Mouse (Mus musculus) embryonic facial prominence, embryonic 12.5 days (tissue): ENCODE data around the gene Tlk1. TPM values are rescaled to one million over a fixed set of nuclear protein-coding genes. Genes with fewer than 3 reads are reported as not detected.

Experiments
- ATAC-seq: fragments of 200-750 bp; cut with Nextera tagmentation; 2 replicates; pipeline ENCODE4 v1.8.0; 2017; ENCODE audit not compliant: insufficient number of reproducible peaks, insufficient read depth, low FRiP score, low TSS enrichment
- H3K27ac ChIP-seq: fragments of 300-500 bp; sonication (generic); 2 replicates; pipeline ENCODE4 v1.5.1; 2016; ENCODE audit warnings: mild to moderate bottlenecking
- H3K27me3 ChIP-seq: fragments of 300-500 bp; sonication (generic); 2 replicates; pipeline ENCODE4 v1.6.1; 2016; ENCODE audit warnings: mild to moderate bottlenecking, moderate library complexity
- H3K36me3 ChIP-seq: fragments of 300-500 bp; sonication (generic); 2 replicates; pipeline ENCODE4 v1.6.1; 2016; ENCODE audit warnings: mild to moderate bottlenecking
- H3K4me1 ChIP-seq: fragments of 300-500 bp; sonication (generic); 2 replicates; pipeline ENCODE4 v1.6.1; 2016
- H3K4me2 ChIP-seq: fragments of 300-500 bp; sonication (generic); replicated peaks from 2 replicates; pipeline ENCODE4 v1.6.1; 2016; ENCODE audit warnings: mild to moderate bottlenecking, moderate library complexity
- H3K4me3 ChIP-seq: fragments of 300-500 bp; sonication (generic); 2 replicates; pipeline ENCODE4 v1.5.1; 2016; ENCODE audit warnings: mild to moderate bottlenecking
- H3K9ac ChIP-seq: fragments of 300-500 bp; sonication (generic); 2 replicates; pipeline ENCODE4 v1.6.1; 2016; ENCODE audit warnings: mild to moderate bottlenecking, moderate library complexity
- H3K9me3 ChIP-seq: fragments of 300-500 bp; sonication (generic); 2 replicates; pipeline ENCODE4 v1.6.1; 2016; ENCODE audit warnings: mild to moderate bottlenecking, moderate library complexity
- WGBS: fragments of 180-500 bp; shearing (Covaris S2); methylation state at CpG from one replicate; pipeline ENCODE4 v1.1.7; 2016; 5-methylcytosine and 5-hydroxymethylcytosine counted together
- polyA plus RNA-seq: library from polyadenylated mRNA; unstranded; fragments of >200 nt; fragmentation: Nextera tagmentation; extraction: Ambion mirVana; gene quantifications from 2 replicates; pipeline ENCODE4 v1.2.1, GENCODE M21; 2016

Tlk1 gene
- 40.2 and 47.7 TPM in 2 replicates for polyA plus RNA-seq

- H3K27ac ChIP-seq, result peak within 1 kb of the TSS; percentile 100
These were observed at the start of gene Tlk1 for GRCm38 (mm10) chr2:70825371-70826051. Tlk1 (minus strand) TSS chr2:70825728.

GRCm38 (mm10) chr2:70875129-70875528, 49.6 kb upstream of the Tlk1 start:
- WGBS, result 78% methylated on average over 4 of the region's 4 CpGs
- Histone ChIP-seq H3K27ac (no peak overlapping the region), H3K9me3 (no peaks in the 10 kb centered on the region), H3K9ac (no peak overlapping the region), H3K36me3 (no peaks in the 10 kb centered on the region), H3K4me2 (no peak overlapping the region), H3K4me3 (no peak overlapping the region), H3K4me1 (no peaks in the 10 kb centered on the region), H3K27me3 (no peaks in the 10 kb centered on the region)
- no peak for ATAC-seq

More at GRCm38 (mm10) chr2:70825371-70826051, at the start of gene Tlk1:
- Histone ChIP-seq H3K4me2 (peak within 1 kb of the TSS; percentile 58), H3K9ac (peak within 1 kb of the TSS; percentile 97), H3K4me1 (peaks cover 8% of the 10 kb centered on the region), H3K4me3 (peak within 1 kb of the TSS; percentile 82), H3K9me3 (no peaks in the 10 kb centered on the region), H3K27me3 (no peaks in the 10 kb centered on the region), H3K36me3 (no peaks in the 10 kb centered on the region)
- WGBS, result under 1% methylated on average over 69 of the region's 118 CpGs
- peak; percentile 79 for ATAC-seq

GRCm38 (mm10) chr2:70873168-70873567, 47.6 kb upstream of the Tlk1 start:
- Histone ChIP-seq H3K36me3 (no peaks in the 10 kb centered on the region), H3K9ac (no peak overlapping the region), H3K4me1 (no peaks in the 10 kb centered on the region), H3K4me2 (no peak overlapping the region), H3K4me3 (no peak overlapping the region), H3K9me3 (no peaks in the 10 kb centered on the region), H3K27ac (no peak overlapping the region), H3K27me3 (no peaks in the 10 kb centered on the region)
- ATAC-seq, result no peak
- 70% methylated on average over 5 of the region's 5 CpGs for WGBS

GRCm38 (mm10) chr2:70871466-70872022, 46.0 kb upstream of the Tlk1 start:
- Histone ChIP-seq H3K4me3 (no peak overlapping the region), H3K27ac (no peak overlapping the region), H3K9me3 (no peaks in the 10 kb centered on the region), H3K4me2 (no peak overlapping the region), H3K9ac (no peak overlapping the region), H3K27me3 (no peaks in the 10 kb centered on the region), H3K4me1 (no peaks in the 10 kb centered on the region), H3K36me3 (no peaks in the 10 kb centered on the region)
- 58% methylated on average over 8 of the region's 8 CpGs for WGBS
- ATAC-seq, result no peak

GRCm38 (mm10) chr2:70870819-70871218, 45.3 kb upstream of the Tlk1 start:
- H3K9ac ChIP-seq, result no peak overlapping the region
- no peaks in the 10 kb centered on the region for H3K9me3 ChIP-seq
- no peaks in the 10 kb centered on the region for H3K27me3 ChIP-seq
- ATAC-seq, result no peak
- WGBS, result 67% methylated on average over 6 of the region's 6 CpGs
- no peak overlapping the region for H3K4me2 ChIP-seq
- no peak overlapping the region for H3K27ac ChIP-seq
- H3K4me3 ChIP-seq, result no peak overlapping the region
- H3K4me1 ChIP-seq, result no peaks in the 10 kb centered on the region
- H3K36me3 ChIP-seq, result no peaks in the 10 kb centered on the region

- H3K36me3 ChIP-seq, result no peaks in the 10 kb centered on the region
- no peak overlapping the region for H3K4me3 ChIP-seq
- no peaks in the 10 kb centered on the region for H3K9me3 ChIP-seq
- H3K4me1 ChIP-seq, result no peaks in the 10 kb centered on the region
- no peak overlapping the region for H3K27ac ChIP-seq
- no peaks in the 10 kb centered on the region for H3K27me3 ChIP-seq
- no peak overlapping the region for H3K9ac ChIP-seq
- no peak for ATAC-seq
- no peak overlapping the region for H3K4me2 ChIP-seq
- WGBS, result 89% methylated on average over 3 of the region's 3 CpGs
These were observed 43.6 kb upstream of the Tlk1 start for GRCm38 (mm10) chr2:70869116-70869515.

- Histone ChIP-seq H3K9me3 (no peaks in the 10 kb centered on the region), H3K4me3 (no peak overlapping the region), H3K4me1 (no peaks in the 10 kb centered on the region), H3K9ac (no peak overlapping the region), H3K4me2 (no peak overlapping the region), H3K27ac (no peak overlapping the region), H3K27me3 (no peaks in the 10 kb centered on the region), H3K36me3 (no peaks in the 10 kb centered on the region)
- WGBS, result 82% methylated on average over 3 of the region's 3 CpGs
- ATAC-seq, result no peak
These were observed 41.7 kb upstream of the Tlk1 start for GRCm38 (mm10) chr2:70867231-70867630.

GRCm38 (mm10) chr2:70862881-70863280, 37.4 kb upstream of the Tlk1 start:
- Histone ChIP-seq H3K4me3 (no peak overlapping the region), H3K4me2 (no peak overlapping the region), H3K27ac (no peak overlapping the region), H3K9me3 (no peaks in the 10 kb centered on the region), H3K9ac (no peak overlapping the region), H3K36me3 (no peaks in the 10 kb centered on the region), H3K4me1 (no peaks in the 10 kb centered on the region), H3K27me3 (no peaks in the 10 kb centered on the region)
- 81% methylated on average over 5 of the region's 5 CpGs for WGBS
- no peak for ATAC-seq

- Histone ChIP-seq H3K36me3 (no peaks in the 10 kb centered on the region), H3K4me3 (no peak overlapping the region), H3K4me2 (no peak overlapping the region), H3K9ac (no peak overlapping the region), H3K27ac (no peak overlapping the region), H3K27me3 (no peaks in the 10 kb centered on the region), H3K4me1 (no peaks in the 10 kb centered on the region), H3K9me3 (no peaks in the 10 kb centered on the region)
- ATAC-seq, result no peak
- 96% methylated on average over 4 of the region's 4 CpGs for WGBS
These were observed 34.2 kb upstream of the Tlk1 start for GRCm38 (mm10) chr2:70859740-70860139.

GRCm38 (mm10) chr2:70856971-70857370, 31.4 kb upstream of the Tlk1 start:
- H3K4me3 ChIP-seq, result no peak overlapping the region
- H3K4me1 ChIP-seq, result no peaks in the 10 kb centered on the region
- no peak for ATAC-seq
- no peaks in the 10 kb centered on the region for H3K27me3 ChIP-seq
- H3K9me3 ChIP-seq, result no peaks in the 10 kb centered on the region
- H3K9ac ChIP-seq, result no peak overlapping the region
- 87% methylated on average over 3 of the region's 3 CpGs for WGBS
- H3K4me2 ChIP-seq, result no peak overlapping the region
- no peak overlapping the region for H3K27ac ChIP-seq
- H3K36me3 ChIP-seq, result no peaks in the 10 kb centered on the region

GRCm38 (mm10) chr2:70854231-70854888, 28.8 kb upstream of the Tlk1 start:
- no peak for ATAC-seq
- no peaks in the 10 kb centered on the region for H3K36me3 ChIP-seq
- H3K27ac ChIP-seq, result no peak overlapping the region
- WGBS, result 93% methylated on average over 8 of the region's 8 CpGs
- no peak overlapping the region for H3K9ac ChIP-seq
- H3K27me3 ChIP-seq, result no peaks in the 10 kb centered on the region
- no peaks in the 10 kb centered on the region for H3K4me1 ChIP-seq
- H3K9me3 ChIP-seq, result no peaks in the 10 kb centered on the region
- no peak overlapping the region for H3K4me2 ChIP-seq
- no peak overlapping the region for H3K4me3 ChIP-seq

- no peak for ATAC-seq
- Histone ChIP-seq H3K27me3 (no peaks in the 10 kb centered on the region), H3K4me1 (no peaks in the 10 kb centered on the region), H3K9ac (no peak overlapping the region), H3K9me3 (no peaks in the 10 kb centered on the region), H3K4me2 (peak overlapping the region; percentile 5; the same call in 1 of the 2 replicates), H3K27ac (no peak overlapping the region; the same call in 1 of the 2 replicates), H3K36me3 (no peaks in the 10 kb centered on the region), H3K4me3 (no peak overlapping the region)
- 31% methylated on average over 7 of the region's 7 CpGs for WGBS
These were observed 27.8 kb upstream of the Tlk1 start for GRCm38 (mm10) chr2:70853329-70853728.
